Mouse (Mus musculus): ENCODE measurements around the gene Fbxo21. TPM values are rescaled to one million over a fixed set of nuclear protein-coding genes. Genes with fewer than 3 reads are reported as not detected.

Fbxo21 gene
- polyA plus RNA-seq, 1 experiment from 2014 or later = 100 TPM

GRCm38 (mm10) chr5:118048928-118049327 lies 72.4 kb downstream of the Fbxo21 start:
- Histone ChIP-seq H3K4me1 (no peaks in the 10 kb centered on the region), H3K4me3 (no peak overlapping the region), H3K27me3 (no peaks in the 10 kb centered on the region), H3K27ac (no peak overlapping the region), H3K36me3 (no peaks in the 10 kb centered on the region), H3K9ac (no peak overlapping the region), H3K9me3 (no peaks in the 10 kb centered on the region), H3K4me2 (replicated peaks) (no peak overlapping the region)
- 75% methylated on average over 5 of the region's 5 CpGs for WGBS
- no peak for ATAC-seq (ENCODE audit: insufficient number of reproducible peaks, insufficient read depth, low FRiP score, low TSS enrichment)

- H3K9ac ChIP-seq = no peak overlapping the region
- 80% methylated on average over 4 of the region's 4 CpGs for WGBS
- H3K27ac ChIP-seq = no peak overlapping the region
- H3K4me2 ChIP-seq (replicated peaks) = no peak overlapping the region
- no peaks in the 10 kb centered on the region for H3K36me3 ChIP-seq
- no peak overlapping the region for H3K4me3 ChIP-seq
- no peak for ATAC-seq (ENCODE audit: insufficient number of reproducible peaks, insufficient read depth, low FRiP score, low TSS enrichment)
- H3K9me3 ChIP-seq = no peaks in the 10 kb centered on the region
- no peaks in the 10 kb centered on the region for H3K27me3 ChIP-seq
- no peaks in the 10 kb centered on the region for H3K4me1 ChIP-seq
Measured at GRCm38 (mm10) chr5:118050743-118051142, 74.2 kb downstream of the Fbxo21 start.

GRCm38 (mm10) chr5:118051981-118052662 lies 75.6 kb downstream of the Fbxo21 start:
- no peaks in the 10 kb centered on the region for H3K36me3 ChIP-seq
- no peaks in the 10 kb centered on the region for H3K27me3 ChIP-seq
- H3K9ac ChIP-seq = no peak overlapping the region
- no peak for ATAC-seq (ENCODE audit: insufficient number of reproducible peaks, insufficient read depth, low FRiP score, low TSS enrichment)
- 81% methylated on average over 8 of the region's 8 CpGs for WGBS
- 0 out of 2 replicates have a peak, but pooled peaks cover 2% of the 10 kb centered on the region for H3K4me1 ChIP-seq
- H3K4me2 ChIP-seq (replicated peaks) = no peak overlapping the region
- H3K27ac ChIP-seq = no peak overlapping the region
- no peak overlapping the region for H3K4me3 ChIP-seq
- no peaks in the 10 kb centered on the region for H3K9me3 ChIP-seq

GRCm38 (mm10) chr5:118053205-118053604 lies 76.7 kb downstream of the Fbxo21 start:
- H3K27ac ChIP-seq = no peak overlapping the region
- no peak overlapping the region for H3K4me3 ChIP-seq
- H3K9me3 ChIP-seq = no peaks in the 10 kb centered on the region
- no peaks in the 10 kb centered on the region for H3K36me3 ChIP-seq
- H3K4me1 ChIP-seq = 0 out of 2 replicates have a peak, but pooled peaks cover 10% of the 10 kb centered on the region
- ATAC-seq (ENCODE audit: insufficient number of reproducible peaks, insufficient read depth, low FRiP score, low TSS enrichment) = no peak
- no peak overlapping the region for H3K9ac ChIP-seq
- H3K27me3 ChIP-seq = no peaks in the 10 kb centered on the region
- H3K4me2 ChIP-seq (replicated peaks) = no peak overlapping the region
- 94% methylated on average over 2 of the region's 2 CpGs for whole genome bisulfite sequencing

- Histone ChIP-seq H3K9ac (no peak overlapping the region), H3K4me1 (0 out of 2 replicates have a peak, but pooled peaks cover 10% of the 10 kb centered on the region), H3K27me3 (no peaks in the 10 kb centered on the region), H3K4me3 (no peak overlapping the region), H3K36me3 (no peaks in the 10 kb centered on the region), H3K4me2 (replicated peaks) (no peak overlapping the region), H3K27ac (no peak overlapping the region), H3K9me3 (no peaks in the 10 kb centered on the region)
- no peak for ATAC-seq (ENCODE audit: insufficient number of reproducible peaks, insufficient read depth, low FRiP score, low TSS enrichment)
- 40% methylated on average over 8 of the region's 8 CpGs for WGBS
Measured at GRCm38 (mm10) chr5:118057508-118058111, 81.1 kb downstream of the Fbxo21 start.

GRCm38 (mm10) chr5:118058858-118059257 lies 82.3 kb downstream of the Fbxo21 start:
- no peak overlapping the region for H3K4me3 ChIP-seq
- 0 out of 2 replicates have a peak, but pooled peaks cover 10% of the 10 kb centered on the region for H3K4me1 ChIP-seq
- no peak for ATAC-seq (ENCODE audit: insufficient number of reproducible peaks, insufficient read depth, low FRiP score, low TSS enrichment)
- no peaks in the 10 kb centered on the region for H3K36me3 ChIP-seq
- H3K4me2 ChIP-seq (replicated peaks) = no peak overlapping the region
- H3K9ac ChIP-seq = no peak overlapping the region
- no peak overlapping the region for H3K27ac ChIP-seq
- H3K27me3 ChIP-seq = no peaks in the 10 kb centered on the region
- no peaks in the 10 kb centered on the region for H3K9me3 ChIP-seq
- WGBS = 89% methylated on average over 10 of the region's 10 CpGs

GRCm38 (mm10) chr5:118059646-118060045 lies 83.1 kb downstream of the Fbxo21 start:
- H3K27ac ChIP-seq = no peak overlapping the region
- H3K4me1 ChIP-seq = 0 out of 2 replicates have a peak, but pooled peaks cover 10% of the 10 kb centered on the region
- H3K9ac ChIP-seq = no peak overlapping the region
- H3K27me3 ChIP-seq = no peaks in the 10 kb centered on the region
- H3K4me2 ChIP-seq (replicated peaks) = no peak overlapping the region
- no peak for ATAC-seq (ENCODE audit: insufficient number of reproducible peaks, insufficient read depth, low FRiP score, low TSS enrichment)
- H3K36me3 ChIP-seq = peaks cover 2% of the 10 kb centered on the region
- WGBS = 86% methylated on average over 9 of the region's 9 CpGs
- no peak overlapping the region for H3K4me3 ChIP-seq
- H3K9me3 ChIP-seq = no peaks in the 10 kb centered on the region

Other genes with a start within 250 kb of the Fbxo21 start
- gene Nos1, start 195.7 kb upstream of the Fbxo21 start, polyA plus RNA-seq (2016; fragmentation: Nextera tagmentation; extraction: Ambion mirVana) = 0.32 and 0.95 TPM in 2 replicates
- 4.6 and 5.7 TPM in 2 replicates for gene Tesc, start 51.0 kb downstream of the Fbxo21 start, polyA plus RNA-seq (2016; fragmentation: Nextera tagmentation; extraction: Ambion mirVana)
- 44.5 and 45.0 TPM in 2 replicates for gene Fbxw8, start 178.7 kb downstream of the Fbxo21 start, polyA plus RNA-seq (2016; fragmentation: Nextera tagmentation; extraction: Ambion mirVana)
- 0.45 and 0.85 TPM in 2 replicates for gene Hrk, start 187.9 kb downstream of the Fbxo21 start, polyA plus RNA-seq (2016; fragmentation: Nextera tagmentation; extraction: Ambion mirVana)

All from embryonic facial prominence, embryonic 12.5 days (tissue).